Mouse (Mus musculus) WW6 (cell line): ENCODE measurements around the gene Tmem165.

ENCODE experiments used
- DNase-seq: peaks from one replicate; pipeline ENCODE4 v3.0.0-alpha.2; 2013; ENCODE audit warnings: low read depth, low spot score

Tmem165 gene

GRCm38 (mm10) chr5:76244430-76244829, 60.8 kb downstream of the Tmem165 start:
- DNase-seq, result no peak

DNA sequence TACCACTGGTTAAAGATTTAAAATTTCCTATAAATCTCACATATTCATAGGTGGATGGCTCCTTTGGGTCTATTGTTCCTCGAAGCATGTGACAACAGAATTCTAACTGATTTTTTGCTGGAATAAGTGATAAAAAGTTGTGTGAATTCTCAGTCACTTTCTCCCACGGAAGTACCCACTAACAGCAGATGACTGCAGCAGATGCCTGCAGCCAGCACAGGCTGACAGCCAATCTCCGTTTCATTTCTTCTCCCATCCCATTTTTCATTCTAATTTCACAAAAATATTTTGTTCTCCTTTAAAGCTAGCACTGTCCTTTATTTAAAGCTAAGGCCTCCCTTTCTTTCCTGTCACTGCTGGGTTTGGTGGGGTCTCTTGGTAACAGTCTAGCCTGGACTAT, 61.7 kb downstream of the Tmem165 start:
- no peak for DNase-seq

DNA sequence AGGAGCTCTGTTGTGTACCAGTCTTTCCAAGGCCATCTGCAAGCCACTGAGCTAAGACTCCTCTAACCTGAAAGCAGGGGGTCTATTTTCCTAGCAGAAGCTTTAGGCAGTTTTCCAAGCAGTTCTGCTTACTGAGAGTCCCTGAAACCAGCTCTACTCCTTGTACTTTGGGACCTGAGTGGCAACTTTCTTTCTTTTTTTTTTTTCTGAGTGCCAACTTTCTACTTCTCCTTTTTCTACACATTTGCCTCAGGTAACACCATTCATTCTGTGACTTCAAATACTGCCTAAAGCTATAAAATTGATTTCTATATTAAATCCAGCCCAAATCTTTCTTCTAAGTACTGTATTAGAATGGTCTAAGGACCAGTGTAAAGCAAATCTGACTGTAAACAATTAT, 62.9 kb downstream of the Tmem165 start:
- no peak for DNase-seq

GRCm38 (mm10) chr5:76250948-76251347, 67.3 kb downstream of the Tmem165 start:
- DNase-seq, result no peak
